Comparison of ENCODE assay signal across 12 mouse cellular contexts in the genomic region with DNA sequence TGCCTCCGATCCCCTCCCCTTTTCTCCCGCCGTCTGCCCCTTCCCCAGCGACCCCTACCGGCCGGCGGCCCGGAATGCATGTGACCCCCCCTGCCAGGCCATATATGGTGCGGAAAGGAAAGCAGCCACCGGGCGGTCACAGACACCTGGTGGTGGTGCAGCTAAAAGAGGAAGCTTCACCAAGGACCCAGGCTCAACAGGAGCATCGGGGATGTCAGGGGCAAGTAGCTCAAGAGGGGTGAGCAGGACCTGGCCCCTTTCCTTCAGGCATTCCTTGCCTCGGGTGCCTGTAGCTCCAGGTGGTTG. TPM values are rescaled to one million over a fixed set of nuclear protein-coding genes. Genes with fewer than 3 reads are reported as not detected.
DNase-seq lines count a peak whose midpoint lies in the region; ATAC-seq and TF ChIP-seq lines count a peak whose summit lies in the region.
"Not testable (repeated sequence)": the region's sequence is repeated elsewhere in the genome, so short reads cannot be mapped to it uniquely, and the experiment has no call there.
"Had no signal": no experiment of that assay in that cellular context is flagged by ENCODE, and none has a peak within 500 bp of the region (broad histone marks: within the 10 kb centered on the region; RNA-seq: fewer than 3 reads in every experiment).

No protein-coding gene starts in this region.

- H3K4me1 ChIP-seq in embryonic facial prominence, embryonic 11.5 days (ENCODE audit: control insufficient read depth, insufficient read depth, low read length); hindbrain, embryonic 10.5 days (replicated peaks); kidney, embryonic 16.5 days (ENCODE audit: insufficient read depth, low read length); limb, embryonic 13.5 days; midbrain, embryonic 10.5 days: not testable (repeated sequence)

- intact Hi-C loops in gastrocnemius, adult 2 months (cut with DNase I) = not testable (repeated sequence)

- H3K9me3 ChIP-seq in embryonic facial prominence, embryonic 11.5 days (replicated peaks; ENCODE audit: control insufficient read depth, low read length); hindbrain, embryonic 10.5 days; kidney, embryonic 16.5 days (ENCODE audit: low read length); limb, embryonic 13.5 days; midbrain, embryonic 10.5 days (replicated peaks): not testable (repeated sequence)

- not testable (repeated sequence) for H3K27ac ChIP-seq in embryonic facial prominence, embryonic 11.5 days (replicated peaks; ENCODE audit: low read depth, low read length); gastrocnemius, adult 2 months; kidney, embryonic 16.5 days (ENCODE audit: low read length); limb, embryonic 13.5 days
- peak overlapping the region; percentile 82; the same call in 1 of the 2 replicates for H3K27ac ChIP-seq in hindbrain, embryonic 10.5 days
- peak overlapping the region; percentile 79; the same call in 1 of the 2 replicates for H3K27ac ChIP-seq in midbrain, embryonic 10.5 days (replicated peaks)

- H3K27me3 ChIP-seq in embryonic facial prominence, embryonic 11.5 days (ENCODE audit: control insufficient read depth, insufficient read depth, low read length); hindbrain, embryonic 10.5 days (ENCODE audit: insufficient read depth, poor library complexity, severe bottlenecking); kidney, embryonic 16.5 days (ENCODE audit: insufficient read depth, low read length); limb, embryonic 13.5 days; midbrain, embryonic 10.5 days (ENCODE audit: low read depth, poor library complexity, severe bottlenecking): not testable (repeated sequence)

- peak overlapping the region; percentile 34; the same call in 1 of the 2 replicates for H3K4me3 ChIP-seq in embryonic facial prominence, embryonic 11.5 days (ENCODE audit: low read depth, low read length)
- peak overlapping the region; percentile 65 for H3K4me3 ChIP-seq in gastrocnemius, adult 2 months
- peak overlapping the region; percentile 53 for H3K4me3 ChIP-seq in hindbrain, embryonic 10.5 days
- peak overlapping the region; percentile 44 for H3K4me3 ChIP-seq in kidney, embryonic 16.5 days (ENCODE audit: low read length)
- peak overlapping the region; percentile 47 for H3K4me3 ChIP-seq in limb, embryonic 13.5 days
- H3K4me3 ChIP-seq in midbrain, embryonic 10.5 days = peak overlapping the region; percentile 53

- H3K9ac ChIP-seq in embryonic facial prominence, embryonic 11.5 days (replicated peaks; ENCODE audit: low read length); kidney, embryonic 16.5 days (replicated peaks; ENCODE audit: low read length); limb, embryonic 13.5 days: not testable (repeated sequence)

- TF ChIP-seq CTCF in gastrocnemius, adult 2 months (IDR thresholded peaks at IDR 0.05) = peak; percentile 11; the same call in 1 of the 2 replicates

- not testable (repeated sequence) for ATAC-seq in embryonic facial prominence, embryonic 11.5 days (replicated peaks; ENCODE audit: insufficient number of reproducible peaks, low FRiP score, low TSS enrichment, low read depth); kidney, embryonic 16.5 days (ENCODE audit: low FRiP score, low TSS enrichment); limb, embryonic 13.5 days (ENCODE audit: low FRiP score, low read depth)

- 3% methylated on average over 4 of the region's 13 CpGs for WGBS in embryonic facial prominence, embryonic 11.5 days
- 4% methylated on average over 9 of the region's 13 CpGs for WGBS in hindbrain, embryonic 10.5 days
- WGBS in kidney, embryonic 16.5 days = 3% methylated on average over 4 of the region's 13 CpGs
- 0% methylated on average over 2 of the region's 13 CpGs for WGBS in limb, embryonic 13.5 days
- WGBS in midbrain, embryonic 10.5 days = 2% methylated on average over 6 of the region's 13 CpGs

- not testable (repeated sequence) for DNase-seq in embryonic facial prominence, embryonic 11.5 days (ENCODE audit: low spot score); hindbrain, embryonic 10.5 days (ENCODE audit: low spot score); midbrain, embryonic 10.5 days (ENCODE audit: low spot score)
- DNase-seq in gastrocnemius, adult 2 months = peak; percentile 15
- peak; percentile 1 for DNase-seq in right cerebral cortex, adult 18-20 months
- DNase-seq in thymus, postnatal 25 days = peak; percentile 35

- H3K36me3 ChIP-seq in embryonic facial prominence, embryonic 11.5 days (replicated peaks; ENCODE audit: control insufficient read depth, insufficient read depth, low read depth, low read length); hindbrain, embryonic 10.5 days; kidney, embryonic 16.5 days (ENCODE audit: insufficient read depth, low read length); limb, embryonic 13.5 days; midbrain, embryonic 10.5 days: not testable (repeated sequence)

- not testable (repeated sequence) for H3K4me2 ChIP-seq in embryonic facial prominence, embryonic 11.5 days (ENCODE audit: low read depth, low read length)
- H3K4me2 ChIP-seq in kidney, embryonic 16.5 days (replicated peaks; ENCODE audit: low read depth, low read length) = peak overlapping the region; percentile 49; the same call in 1 of the 2 replicates
- peak overlapping the region; percentile 61 for H3K4me2 ChIP-seq in limb, embryonic 13.5 days (replicated peaks)

RNA-seq across cellular contexts. Expression of a gene that starts 15.1 kb away (rescaled TPM):
- 7.6 and 8.0 TPM in 2 replicates for polyA plus RNA-seq in embryonic facial prominence, embryonic 11.5 days (2014; fragmentation: Nextera tagmentation; extraction: Ambion mirVana)
- total RNA-seq in gastrocnemius, adult 2 months (2021) = 1 to 10 TPM in 1 of 2 experiments, under 1 TPM in 1; 0.18 to 2.1 TPM
- polyA plus RNA-seq in hindbrain, embryonic 10.5 days (2016; fragmentation: Nextera tagmentation; extraction: Ambion mirVana) = 5.5 and 6.1 TPM in 2 replicates
- polyA plus RNA-seq in kidney, embryonic 16.5 days (2015; fragmentation: Nextera tagmentation; extraction: Ambion mirVana) = 2.6 and 2.7 TPM in 2 replicates
- 4.0 and 4.2 TPM in 2 replicates for polyA plus RNA-seq in limb, embryonic 13.5 days (2015; fragmentation: Nextera tagmentation; extraction: Ambion mirVana)
- 3.8 and 4.5 TPM in 2 replicates for polyA plus RNA-seq in midbrain, embryonic 10.5 days (2016; fragmentation: Nextera tagmentation; extraction: Ambion mirVana)
- total RNA-seq: monocyte, adult 5-6 weeks had no signal

RNA-seq across cellular contexts. Expression of a gene that starts 17.0 kb away (rescaled TPM):
- polyA plus RNA-seq in embryonic facial prominence, embryonic 11.5 days (2014; fragmentation: Nextera tagmentation; extraction: Ambion mirVana) = not detected in 2 replicates
- total RNA-seq in gastrocnemius, adult 2 months (2021) = not detected
- not detected in 2 replicates for polyA plus RNA-seq in hindbrain, embryonic 10.5 days (2016; fragmentation: Nextera tagmentation; extraction: Ambion mirVana)
- not detected in 2 replicates for polyA plus RNA-seq in kidney, embryonic 16.5 days (2015; fragmentation: Nextera tagmentation; extraction: Ambion mirVana)
- not detected in 2 replicates for polyA plus RNA-seq in limb, embryonic 13.5 days (2015; fragmentation: Nextera tagmentation; extraction: Ambion mirVana)
- polyA plus RNA-seq in midbrain, embryonic 10.5 days (2016; fragmentation: Nextera tagmentation; extraction: Ambion mirVana) = not detected in 2 replicates
- total RNA-seq: adrenal gland, postnatal 25 days; CH12.LX; monocyte, adult 5-6 weeks had no signal

RNA-seq across cellular contexts. Expression of a gene that starts 37.1 kb away (rescaled TPM):
- polyA plus RNA-seq in embryonic facial prominence, embryonic 11.5 days (2014; fragmentation: Nextera tagmentation; extraction: Ambion mirVana) = not detected in 2 replicates
- not detected for total RNA-seq in gastrocnemius, adult 2 months (2021)
- not detected in 2 replicates for polyA plus RNA-seq in hindbrain, embryonic 10.5 days (2016; fragmentation: Nextera tagmentation; extraction: Ambion mirVana)
- polyA plus RNA-seq in kidney, embryonic 16.5 days (2015; fragmentation: Nextera tagmentation; extraction: Ambion mirVana) = not detected in 2 replicates
- not detected in 2 replicates for polyA plus RNA-seq in limb, embryonic 13.5 days (2015; fragmentation: Nextera tagmentation; extraction: Ambion mirVana)
- not detected in 2 replicates for polyA plus RNA-seq in midbrain, embryonic 10.5 days (2016; fragmentation: Nextera tagmentation; extraction: Ambion mirVana)
- total RNA-seq: adrenal gland, postnatal 25 days; CH12.LX; gastrocnemius, postnatal 10 days; monocyte, adult 5-6 weeks had no signal
